Mouse (Mus musculus) cortical plate, adult 2 months (tissue): ENCODE measurements at regions not wholly inside any gene's neighbourhood (a gene's known extent, or its start where the extent isn't known, plus 50 kb on each side); places are given as distances from the start of the nearest gene placed in this dataset.

Experiments used
- CTCF ChIP-seq: fragments of 200-500 bp; IDR thresholded peaks from 2 replicates; pipeline ENCODE4 v1.5.1; 2011; ENCODE audit warnings: mild to moderate bottlenecking, control low read depth, low read length; ENCODE audit not compliant: insufficient read depth; ENCODE audit errors: extremely low read depth
- POLR2A ChIP-seq: fragments of 200-500 bp; IDR thresholded peaks from 2 replicates; pipeline ENCODE4 v1.6.1; 2011; ENCODE audit warnings: mild to moderate bottlenecking, low read length, control low read depth; ENCODE audit not compliant: insufficient read depth; ENCODE audit errors: extremely low read depth

DNA sequence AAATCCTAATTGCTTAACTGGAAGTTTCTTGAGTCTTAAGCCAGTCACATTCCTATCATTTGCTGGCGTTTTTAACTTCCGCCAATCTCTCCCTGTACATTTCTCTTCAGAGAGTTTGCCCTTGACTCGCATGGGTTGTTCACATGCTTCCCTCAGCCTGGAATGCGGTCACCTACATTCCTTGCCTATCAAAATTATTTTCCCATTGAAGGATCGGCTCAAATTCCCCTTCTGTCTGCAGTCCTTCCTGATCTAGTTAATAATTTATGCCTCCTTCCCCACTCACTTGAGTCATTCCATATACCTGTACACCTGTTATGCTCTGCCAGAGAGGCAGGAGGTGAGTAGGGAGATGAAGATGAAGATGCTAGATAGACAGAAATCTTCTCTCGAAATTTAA lies 268.9 kb downstream of the Fam49a start:
- TF ChIP-seq POLR2A = no peak
- no peak for TF ChIP-seq CTCF
